ENCODE assay signal across 9 mouse cellular contexts in the genomic region with DNA sequence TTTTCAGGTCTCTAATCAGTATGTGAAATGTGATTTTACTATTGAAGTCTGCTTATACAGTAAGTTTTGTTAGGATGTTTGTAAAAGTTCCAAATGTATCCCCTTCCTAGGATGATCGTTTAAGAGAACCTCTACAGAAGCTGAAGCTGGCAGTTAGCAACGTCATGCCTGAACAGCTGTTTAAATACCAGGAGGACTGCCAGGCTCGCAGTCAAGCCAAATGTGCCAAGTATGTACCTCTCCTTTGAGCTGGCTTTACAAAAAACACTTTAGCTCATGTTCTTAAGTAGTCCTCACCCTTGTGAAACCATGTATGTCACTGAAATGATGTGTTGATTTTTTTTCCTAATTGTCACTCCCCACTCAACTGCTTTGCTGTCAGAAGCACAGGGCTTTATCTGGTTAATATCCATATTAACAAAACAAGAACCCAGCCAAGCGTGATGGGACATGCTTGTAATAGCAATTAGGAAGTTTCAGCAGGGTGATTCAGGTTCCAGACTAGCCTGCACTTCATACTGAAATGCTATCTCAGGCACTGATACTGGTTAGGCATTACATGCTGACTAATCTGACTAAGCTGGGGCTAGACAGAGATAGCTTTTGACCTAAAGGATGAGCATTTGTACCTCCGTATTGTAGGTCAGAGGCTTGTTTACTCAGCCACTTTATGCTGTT. TPM values are rescaled to one million over a fixed set of nuclear protein-coding genes. Genes with fewer than 3 reads are reported as not detected.
A peak's percentile ranks its signal among the peaks of the same experiment; 100 is the strongest.
DNase-seq lines count a peak whose midpoint lies in the region; ATAC-seq lines count a peak whose summit lies in the region.
"Had no signal": no experiment of that assay in that cellular context is flagged by ENCODE, and none has a peak within 500 bp of the region (broad histone marks: within the 10 kb centered on the region; RNA-seq: fewer than 3 reads in every experiment).

No protein-coding gene starts in this region.

- no peaks in the 10 kb centered on the region for H3K4me1 ChIP-seq in midbrain, embryonic 14.5 days (ENCODE audit: control insufficient read depth, insufficient read depth, low read length)
- H3K4me1 ChIP-seq in midbrain, embryonic 11.5 days (ENCODE audit: control insufficient read depth, insufficient read depth, low read length) = no peaks in the 10 kb centered on the region
- H3K4me1 ChIP-seq: limb, embryonic 13.5 days had no signal

- H3K9ac ChIP-seq in midbrain, embryonic 14.5 days (replicated peaks; ENCODE audit: low read length) = no peak overlapping the region
- no peak overlapping the region for H3K9ac ChIP-seq in midbrain, embryonic 11.5 days (ENCODE audit: low read length)
- H3K9ac ChIP-seq: limb, embryonic 13.5 days had no signal

- peak; percentile 34; the same call in 1 of the 2 replicates for ATAC-seq in frontal cortex, adult (ENCODE audit: low TSS enrichment)
- ATAC-seq in midbrain, embryonic 14.5 days (ENCODE audit: low FRiP score, low TSS enrichment) = no peak
- no peak for ATAC-seq in midbrain, embryonic 11.5 days (ENCODE audit: low FRiP score)

- intact Hi-C loops in left cerebral cortex, postnatal 36 days (cut with DNase I) = no loop called here

- H3K36me3 ChIP-seq in midbrain, embryonic 14.5 days (ENCODE audit: control insufficient read depth, insufficient read depth, low read length) = peaks cover 76% of the 10 kb centered on the region
- H3K36me3 ChIP-seq in midbrain, embryonic 11.5 days (ENCODE audit: control insufficient read depth, insufficient read depth, low read length) = peaks cover 5% of the 10 kb centered on the region; the same call in 1 of the 2 replicates

- H3K4me2 ChIP-seq in midbrain, embryonic 14.5 days (ENCODE audit: low read length) = no peak overlapping the region
- no peak overlapping the region for H3K4me2 ChIP-seq in midbrain, embryonic 11.5 days
- H3K4me2 ChIP-seq: limb, embryonic 13.5 days had no signal

- no peak for DNase-seq in frontal cortex, postnatal 36 days (ENCODE audit: low spot score in 2 of 2)
- DNase-seq in midbrain, embryonic 14.5 days = peak; percentile 16
- DNase-seq in midbrain, embryonic 11.5 days (ENCODE audit: low spot score, missing footprints) = no peak
- DNase-seq in kidney, postnatal 25 days = peak; percentile 34 to 50
- peak; percentile 54 for DNase-seq in yolk sac, embryonic 10.5 days (ENCODE audit: low spot score)
- no peak for DNase-seq in left cerebral cortex, postnatal 36 days (ENCODE audit: low spot score in 2 of 2)
- DNase-seq in c-Kit-positive CD71-positive TER-119-positive erythroid progenitor cells, embryonic 14.5 days (ENCODE audit: low spot score) = no peak

- no peak overlapping the region for H3K4me3 ChIP-seq in midbrain, embryonic 14.5 days (replicated peaks; ENCODE audit: low read depth, low read length)
- no peak overlapping the region for H3K4me3 ChIP-seq in midbrain, embryonic 11.5 days (ENCODE audit: low read depth, low read length)
- H3K4me3 ChIP-seq: limb, embryonic 13.5 days had no signal

- H3K27ac ChIP-seq in midbrain, embryonic 14.5 days (replicated peaks; ENCODE audit: low read depth, low read length) = no peak overlapping the region
- H3K27ac ChIP-seq in midbrain, embryonic 11.5 days (ENCODE audit: low read depth, low read length) = no peak overlapping the region
- H3K27ac ChIP-seq: limb, embryonic 13.5 days had no signal

- no peaks in the 10 kb centered on the region for H3K27me3 ChIP-seq in midbrain, embryonic 14.5 days (ENCODE audit: control insufficient read depth, insufficient read depth, low read length)
- no peaks in the 10 kb centered on the region for H3K27me3 ChIP-seq in midbrain, embryonic 11.5 days (ENCODE audit: control insufficient read depth, insufficient read depth, low read length)
- H3K27me3 ChIP-seq: limb, embryonic 13.5 days had no signal

- 62% methylated on average over 5 of the region's 5 CpGs for WGBS in midbrain, embryonic 14.5 days
- WGBS in midbrain, embryonic 11.5 days = 77% methylated on average over 5 of the region's 5 CpGs

- H3K9me3 ChIP-seq in midbrain, embryonic 14.5 days (ENCODE audit: control insufficient read depth, low read length) = no peaks in the 10 kb centered on the region
- no peaks in the 10 kb centered on the region for H3K9me3 ChIP-seq in midbrain, embryonic 11.5 days (ENCODE audit: control insufficient read depth, low read length)
- H3K9me3 ChIP-seq: limb, embryonic 13.5 days had no signal

RNA-seq across cellular contexts. Expression of gene Ubn2, which starts 48.1 kb away (rescaled TPM):
- polyA plus RNA-seq in midbrain, embryonic 14.5 days (2014; fragmentation: Nextera tagmentation; extraction: Ambion mirVana) = 26.7 and 27.3 TPM in 2 replicates
- 15.5 and 16.6 TPM in 2 replicates for polyA plus RNA-seq in midbrain, embryonic 11.5 days (2014; fragmentation: Nextera tagmentation; extraction: Ambion mirVana)
- total RNA-seq in left cerebral cortex, postnatal 36 days (2021) = 10 to 100 TPM; 44.3 to 62.6 TPM

RNA-seq across cellular contexts. Expression of gene Fmc1, which starts 51.5 kb away (rescaled TPM):
- 178 and 234 TPM in 2 replicates for polyA plus RNA-seq in midbrain, embryonic 14.5 days (2014; fragmentation: Nextera tagmentation; extraction: Ambion mirVana)
- polyA plus RNA-seq in midbrain, embryonic 11.5 days (2014; fragmentation: Nextera tagmentation; extraction: Ambion mirVana) = 128 and 131 TPM in 2 replicates
- total RNA-seq in left cerebral cortex, postnatal 36 days (2021) = 10 to 100 TPM; 53.8 to 60.6 TPM

Comparison
In these comparisons a context has a peak if more than half of its experiments do, and no peak if none do; other contexts are left out.
1. DNase-seq: peak in midbrain, embryonic 14.5 days (single experiment), kidney, postnatal 25 days (2 of 2) and yolk sac, embryonic 10.5 days (single experiment); none in frontal cortex, postnatal 36 days (0 of 2), midbrain, embryonic 11.5 days (single experiment), left cerebral cortex, postnatal 36 days (0 of 2) and c-Kit-positive CD71-positive TER-119-positive erythroid progenitor cells, embryonic 14.5 days (single experiment).